Mouse (Mus musculus) layer of hippocampus, postnatal 10 days (tissue): ENCODE results near the gene Fer1l5. TPM values are rescaled to one million over a fixed set of nuclear protein-coding genes. Genes with fewer than 3 reads are reported as not detected.

Source experiments
- microRNA-seq, 2 experiments: library from miRNA; unstranded; fragments of <30 nt; microRNA quantifications; one replicate each; pipeline ENCODE4 v1.2.0; 2021
- total RNA-seq, 2 experiments: library from RNA; stranded (reverse); gene quantifications; 2 replicates each; pipeline ENCODE4 v1.2.3; 2021

Fer1l5 gene
- total RNA-seq, 2 experiments from 2014 or later, result not detected

Small RNA genes within 50 kb of the gene (microRNA-seq; reads per million reads assigned to microRNA genes)
- 0 to 2.4 reads per million in 2 experiments for gene Mir6898

Other genes with a start within 250 kb of the Fer1l5 start
- 10 to 100 TPM; 42.3 to 46.1 TPM for gene Uggt1, start 127.6 kb upstream of the Fer1l5 start, total RNA-seq
- under 1 TPM; 0.54 to 0.62 TPM for gene Neurl3, start 97.6 kb upstream of the Fer1l5 start, total RNA-seq
- gene Arid5a, start 64.6 kb upstream of the Fer1l5 start, total RNA-seq, result 10 to 100 TPM; 13.7 to 14.8 TPM
- gene Kansl3, start 3.1 kb upstream of the Fer1l5 start, total RNA-seq, result 10 to 100 TPM; 55.0 to 57.3 TPM
- 10 to 100 TPM; 50.1 to 51.2 TPM for gene Lman2l, start 73.0 kb downstream of the Fer1l5 start, total RNA-seq
- gene Cnnm4, start 99.3 kb downstream of the Fer1l5 start, total RNA-seq, result 10 to 100 TPM; 18.3 to 18.5 TPM
- gene Cnnm3, start 139.6 kb downstream of the Fer1l5 start, total RNA-seq, result 10 to 100 TPM; 35.0 to 39.8 TPM
- 1 to 10 TPM; 4.9 to 5.0 TPM for gene Ankrd23, start 164.6 kb downstream of the Fer1l5 start, total RNA-seq
- under 1 TPM in 1 of 2 experiments, not detected in 1; 0.18 TPM for gene Gm42417, start 167.1 kb downstream of the Fer1l5 start, total RNA-seq
- gene Ankrd39, start 175.2 kb downstream of the Fer1l5 start, total RNA-seq, result 10 to 100 TPM; 10.9 to 15.9 TPM
- gene Sema4c, start 186.1 kb downstream of the Fer1l5 start, total RNA-seq, result 10 to 100 TPM; 21.6 to 24.6 TPM